Mouse (Mus musculus): ENCODE data around the gene Tesk2.

DNA sequence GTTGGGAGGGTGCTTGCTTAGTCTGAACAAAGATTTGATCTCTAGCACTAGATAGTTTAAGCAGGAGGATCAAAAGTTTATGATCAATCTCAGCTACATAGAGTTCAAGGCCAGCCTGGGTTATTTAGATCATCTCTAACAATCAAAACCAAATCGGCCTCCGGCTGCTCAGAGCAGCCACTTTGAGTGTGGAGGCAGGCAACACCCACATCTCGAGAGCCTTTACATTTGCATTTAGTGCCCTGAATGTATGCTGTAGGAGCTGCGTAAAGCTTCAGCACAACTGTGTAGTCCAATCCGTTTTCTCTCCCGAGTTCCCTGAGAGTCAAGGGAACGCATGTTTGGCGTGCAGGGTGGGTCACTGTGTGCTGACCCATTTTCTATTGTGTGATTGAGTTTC is 71.7 kb downstream of the Tesk2 start:
- no peak for TF ChIP-seq CTCF (IDR thresholded peaks at IDR 0.05; ENCODE audit: extremely low read depth, insufficient read depth, insufficient read length, insufficient replicate concordance)
- no peak for TF ChIP-seq POLR2A (IDR thresholded peaks at IDR 0.05; ENCODE audit: low read depth, low read length)

Measured in spleen, adult 2 months (tissue).